Mouse (Mus musculus) limb, embryonic 14.5 days (tissue): Measurements from ENCODE around the gene Ppp3r2. TPM values are rescaled to one million over a fixed set of nuclear protein-coding genes. Genes with fewer than 3 reads are reported as not detected.

Experiments
- ATAC-seq: fragments of 200-750 bp; cut with Nextera tagmentation; 2 replicates; pipeline ENCODE4 v1.8.0; 2017; ENCODE audit warnings: low read depth, moderate number of reproducible peaks, moderate TSS enrichment; ENCODE audit not compliant: low FRiP score
- DNase-seq: peaks from one replicate; pipeline ENCODE4 v3.0.0-alpha.2; 2015; ENCODE audit warnings: low spot score
- H3K27ac ChIP-seq: fragments of 300-500 bp; sonication (generic); replicated peaks from 2 replicates; pipeline ENCODE4 v1.5.1; 2014; ENCODE audit warnings: low read depth, mild to moderate bottlenecking, low read length, moderate library complexity, mixed read lengths
- H3K27me3 ChIP-seq: fragments of 300-500 bp; sonication (generic); 2 replicates; pipeline ENCODE4 v1.6.1; 2014; ENCODE audit warnings: low read length, mixed read lengths; ENCODE audit not compliant: control insufficient read depth, insufficient read depth
- H3K36me3 ChIP-seq: fragments of 300-500 bp; sonication (generic); 2 replicates; pipeline ENCODE4 v1.6.1; 2014; ENCODE audit warnings: mild to moderate bottlenecking, low read length, moderate library complexity, mixed read lengths; ENCODE audit not compliant: control insufficient read depth, insufficient read depth
- H3K4me1 ChIP-seq: fragments of 300-500 bp; sonication (generic); 2 replicates; pipeline ENCODE4 v1.6.1; 2014; ENCODE audit warnings: antibody characterized with exemption, low read length, mixed read lengths; ENCODE audit not compliant: control insufficient read depth, insufficient read depth
- H3K4me2 ChIP-seq: fragments of 300-500 bp; sonication (generic); replicated peaks from 2 replicates; pipeline ENCODE4 v1.6.1; 2014; ENCODE audit warnings: low read depth, mild to moderate bottlenecking, low read length, moderate library complexity; ENCODE audit not compliant: severe bottlenecking
- H3K4me3 ChIP-seq: fragments of 300-500 bp; sonication (generic); replicated peaks from 2 replicates; pipeline ENCODE4 v1.5.1; 2014; ENCODE audit warnings: low read length
- H3K9ac ChIP-seq: fragments of 300-500 bp; sonication (generic); 2 replicates; pipeline ENCODE4 v1.6.1; 2014; ENCODE audit warnings: mild to moderate bottlenecking, low read depth, low read length, moderate library complexity; ENCODE audit not compliant: severe bottlenecking
- H3K9me3 ChIP-seq: fragments of 300-500 bp; sonication (generic); 2 replicates; pipeline ENCODE4 v1.6.1; 2016; ENCODE audit warnings: low read length; ENCODE audit not compliant: control insufficient read depth
- POLR2A ChIP-seq: fragments of 200-500 bp; IDR thresholded peaks from 2 replicates; pipeline ENCODE4 v1.8.0; 2012; ENCODE audit warnings: inconsistent platforms, mild to moderate bottlenecking, moderate library complexity, borderline replicate concordance; ENCODE audit not compliant: insufficient read depth, insufficient read length; ENCODE audit errors: extremely low read depth
- WGBS: fragments of 180-500 bp; shearing (Covaris S2); extraction: QIAGEN DNeasy Blood & Tissue Kit; methylation state at CpG from one replicate; pipeline ENCODE4 v1.1.7; 2014; 5-methylcytosine and 5-hydroxymethylcytosine counted together
- polyA plus RNA-seq, 2 experiments: library from polyadenylated mRNA; depleted of rRNA in 1 of 2; stranded (reverse) in 1 of 2; unstranded in 1 of 2; fragments of >200 nt; fragmentation: Nextera tagmentation in 1 of 2; extraction: Ambion mirVana in 1 of 2; gene quantifications; 2 replicates each; pipeline versions ENCODE4 v1.2.1 to v1.2.3; 2012 to 2014

The Ppp3r2 gene
- 0.15 and 0.19 TPM in 2 replicates for polyA plus RNA-seq (2012; rRNA removed)
- polyA plus RNA-seq (2014; fragmentation: Nextera tagmentation; extraction: Ambion mirVana) = 0.14 and 0.22 TPM in 2 replicates

- H3K4me3 ChIP-seq = no peak within 1 kb of the TSS
- H3K4me1 ChIP-seq = no peaks in the 10 kb centered on the region
- 92% methylated on average over 13 of the region's 13 CpGs for WGBS
- H3K9me3 ChIP-seq = no peaks in the 10 kb centered on the region
- DNase-seq (no peak), ATAC-seq (no peak)
- H3K27me3 ChIP-seq = no peaks in the 10 kb centered on the region
- H3K4me2 ChIP-seq = no peak within 1 kb of the TSS
- no peak within 1 kb of the TSS for H3K27ac ChIP-seq
- no peak for TF ChIP-seq POLR2A
- H3K36me3 ChIP-seq = no peaks in the 10 kb centered on the region
- H3K9ac ChIP-seq = no peak within 1 kb of the TSS
Measured at GRCm38 (mm10) chr4:49681812-49682211, at the start of gene Ppp3r2. Gene Ppp3r2, minus strand, starts transcription at chr4:49682024.

- Histone ChIP-seq H3K9me3 (no peaks in the 10 kb centered on the region), H3K27ac (no peak overlapping the region), H3K9ac (no peak overlapping the region), H3K27me3 (no peaks in the 10 kb centered on the region), H3K4me1 (no peaks in the 10 kb centered on the region), H3K4me2 (no peak overlapping the region), H3K36me3 (no peaks in the 10 kb centered on the region), H3K4me3 (no peak overlapping the region)
- ATAC-seq = no peak
- WGBS = 71% methylated on average over 3 of the region's 3 CpGs
- DNase-seq = no peak
- no peak for TF ChIP-seq POLR2A
Measured at GRCm38 (mm10) chr4:49729326-49729725, 47.5 kb upstream of the Ppp3r2 start.

- WGBS = 90% methylated on average over 2 of the region's 2 CpGs
Measured at GRCm38 (mm10) chr4:49723908-49724307, 42.1 kb upstream of the Ppp3r2 start.

GRCm38 (mm10) chr4:49691405-49692194 is 9.8 kb upstream of the Ppp3r2 start:
- Histone ChIP-seq H3K4me3 (no peak overlapping the region), H3K27me3 (no peaks in the 10 kb centered on the region), H3K4me2 (no peak overlapping the region), H3K27ac (no peak overlapping the region), H3K36me3 (no peaks in the 10 kb centered on the region), H3K9me3 (no peaks in the 10 kb centered on the region), H3K4me1 (no peaks in the 10 kb centered on the region), H3K9ac (no peak overlapping the region)
- ATAC-seq (no peak), DNase-seq (no peak)
- no peak for TF ChIP-seq POLR2A
- 61% methylated on average over 12 of the region's 12 CpGs for WGBS

More at GRCm38 (mm10) chr4:49723908-49724307, 42.1 kb upstream of the Ppp3r2 start:
- Histone ChIP-seq H3K9me3 (no peaks in the 10 kb centered on the region), H3K27me3 (no peaks in the 10 kb centered on the region), H3K4me3 (no peak overlapping the region), H3K36me3 (no peaks in the 10 kb centered on the region), H3K9ac (no peak overlapping the region), H3K4me2 (no peak overlapping the region), H3K27ac (no peak overlapping the region), H3K4me1 (no peaks in the 10 kb centered on the region)
- ATAC-seq (no peak), DNase-seq (no peak)
- TF ChIP-seq POLR2A = no peak

GRCm38 (mm10) chr4:49688594-49689288 is 6.9 kb upstream of the Ppp3r2 start:
- no peak overlapping the region for H3K9ac ChIP-seq
- no peaks in the 10 kb centered on the region for H3K27me3 ChIP-seq
- WGBS = 16% methylated on average over 9 of the region's 9 CpGs
- no peak overlapping the region for H3K4me2 ChIP-seq
- H3K4me3 ChIP-seq = no peak overlapping the region
- H3K36me3 ChIP-seq = no peaks in the 10 kb centered on the region
- no peak for TF ChIP-seq POLR2A
- no peak overlapping the region for H3K27ac ChIP-seq
- H3K9me3 ChIP-seq = no peaks in the 10 kb centered on the region
- DNase-seq (peak; percentile 79), ATAC-seq (0 out of 2 replicates have a peak, but pooled peaks have one; percentile 41)
- H3K4me1 ChIP-seq = no peaks in the 10 kb centered on the region
